26 mouse cellular contexts compared by ENCODE assay signal in the genomic region with DNA sequence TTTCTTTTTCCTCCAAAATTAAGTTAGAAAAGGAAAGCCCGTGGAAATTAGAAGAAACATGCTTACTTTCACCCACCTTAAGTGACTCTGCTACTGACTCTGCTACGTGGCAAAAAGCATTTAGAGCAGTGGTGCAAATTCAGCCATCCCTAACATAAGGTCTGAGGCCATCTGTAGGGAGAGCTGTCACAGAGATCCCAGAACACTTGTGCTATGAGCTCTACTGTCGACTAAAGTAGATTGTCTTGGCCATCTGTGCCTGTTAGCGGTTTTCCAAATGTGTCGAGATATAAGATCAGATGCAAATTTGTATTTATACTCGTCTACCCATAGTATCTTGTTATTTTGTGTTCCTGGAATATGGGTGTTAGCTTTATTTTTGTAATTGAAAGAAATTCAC. TPM values are rescaled to one million over a fixed set of nuclear protein-coding genes. Genes with fewer than 3 reads are reported as not detected.
DNase-seq lines count a peak whose midpoint lies in the region; ATAC-seq lines count a peak whose summit lies in the region.
"Had no signal": no experiment of that assay in that cellular context is flagged by ENCODE, and none has a peak within 500 bp of the region (broad histone marks: within the 10 kb centered on the region; RNA-seq: fewer than 3 reads in every experiment).

No protein-coding gene starts in this region.

- H3K27ac ChIP-seq in kidney, embryonic 14.5 days (ENCODE audit: low read depth, low read length), result peak overlapping the region; percentile 20; the same call in 1 of the 2 replicates
- H3K27ac ChIP-seq: embryonic facial prominence, embryonic 10.5 days; hindbrain, embryonic 15.5 days; limb, embryonic 12.5 days; macrophage had no signal

- H3K9me3 ChIP-seq in kidney, embryonic 14.5 days (ENCODE audit: control insufficient read depth, low read length), result no peaks in the 10 kb centered on the region
- H3K9me3 ChIP-seq: embryonic facial prominence, embryonic 10.5 days; hindbrain, embryonic 15.5 days; limb, embryonic 12.5 days had no signal

- 0 out of 2 replicates have a peak overlapping the region, but pooled peaks have one; percentile 2 for H3K4me2 ChIP-seq in kidney, embryonic 14.5 days (replicated peaks; ENCODE audit: low read depth, low read length)
- H3K4me2 ChIP-seq: heart, embryonic 11.5 days; hindbrain, embryonic 15.5 days; limb, embryonic 12.5 days; liver, embryonic 11.5 days had no signal

- 25% methylated on average over 6 of the region's 6 CpGs for WGBS in kidney, embryonic 14.5 days

- H3K36me3 ChIP-seq in kidney, embryonic 14.5 days (ENCODE audit: control insufficient read depth, insufficient read depth, low read length), result no peaks in the 10 kb centered on the region
- H3K36me3 ChIP-seq: embryonic facial prominence, embryonic 10.5 days; hindbrain, embryonic 15.5 days; limb, embryonic 12.5 days had no signal

- no peak overlapping the region for H3K9ac ChIP-seq in kidney, embryonic 14.5 days (ENCODE audit: low read depth, low read length)
- H3K9ac ChIP-seq: hindbrain, embryonic 15.5 days; limb, embryonic 12.5 days; liver, postnatal 0 days had no signal

- no peaks in the 10 kb centered on the region for H3K27me3 ChIP-seq in kidney, embryonic 14.5 days (ENCODE audit: control insufficient read depth, insufficient read depth, low read length)
- H3K27me3 ChIP-seq: hindbrain, embryonic 15.5 days; limb, embryonic 12.5 days had no signal

- peak; percentile 70; the same call in 1 of the 2 replicates for ATAC-seq in kidney, embryonic 14.5 days (ENCODE audit: low FRiP score, low TSS enrichment)
- ATAC-seq: CD4-positive, CD25-positive, alpha-beta regulatory T cell, adult 4 months; liver, postnatal 0 days; lung, postnatal 0 days; midbrain, embryonic 16.5 days had no signal

- peak; percentile 27 for DNase-seq in embryo, embryonic 10.5 days (ENCODE audit: low spot score)
- DNase-seq in embryo, embryonic 9.5 days (ENCODE audit: extremely low spot score), result no peak
- no peak for DNase-seq in kidney, adult 9 months
- peak; percentile 16 to 27 for DNase-seq in right cerebral cortex, adult 2 months (ENCODE audit: low spot score in 2 of 2)
- no peak for DNase-seq in right cerebral cortex, postnatal 25 days
- peak; percentile 50 for DNase-seq in telencephalon, adult 2 months (ENCODE audit: low read depth, low spot score)
- no peak for DNase-seq in thymus, postnatal 36 days
- DNase-seq: adrenal gland, postnatal 14 days; cerebellum, adult 11 months; cerebellum, postnatal 25 days; gastrocnemius, postnatal 14 days; heart, adult 11 months; kidney, adult 8-10 months; liver, postnatal 0 days; thymus, postnatal 25 days had no signal

- no peak overlapping the region for H3K4me3 ChIP-seq in kidney, embryonic 14.5 days (ENCODE audit: low read length)
- H3K4me3 ChIP-seq: embryonic facial prominence, embryonic 10.5 days; hindbrain, embryonic 15.5 days; limb, embryonic 12.5 days; myocyte had no signal

- 0 out of 2 replicates have a peak, but pooled peaks cover 3% of the 10 kb centered on the region for H3K4me1 ChIP-seq in kidney, embryonic 14.5 days (ENCODE audit: control insufficient read depth, insufficient read depth, low read length)
- H3K4me1 ChIP-seq: hindbrain, embryonic 15.5 days had no signal

RNA-seq across cellular contexts. Expression of gene Robo2, which starts 52.7 kb away (rescaled TPM):
- polyA plus RNA-seq in kidney, embryonic 14.5 days (2014; fragmentation: Nextera tagmentation; extraction: Ambion mirVana), result 85.6 and 140 TPM in 2 replicates
- polyA plus RNA-seq: CD4-positive, CD25-positive, alpha-beta regulatory T cell, adult 4 months had no signal

Comparison
In these comparisons a context has a peak if more than half of its experiments do, and no peak if none do; other contexts are left out.
1. DNase-seq: peak in embryo, embryonic 10.5 days (single experiment), right cerebral cortex, adult 2 months (2 of 2) and telencephalon, adult 2 months (single experiment); none in embryo, embryonic 9.5 days (single experiment), kidney, adult 9 months (single experiment), right cerebral cortex, postnatal 25 days (single experiment) and thymus, postnatal 36 days (0 of 2).